Mouse (Mus musculus): Measurements from ENCODE around the gene Ifngr2. TPM values are rescaled to one million over a fixed set of nuclear protein-coding genes. Genes with fewer than 3 reads are reported as not detected.
A peak's percentile ranks its signal among the peaks of the same experiment; 100 is the strongest.
"Not testable (repeated sequence)": the region's sequence is repeated elsewhere in the genome, so short reads cannot be mapped to it uniquely, and the experiment has no call there.

Gene Ifngr2
- 10 to 100 TPM; 20.2 to 27.6 TPM for total RNA-seq (2021)
- long read RNA-seq, experiment 1, transcript Ifngr2-201 (7 exons, 3,708 nt), result major isoform, 46 of 48 reads
- long read RNA-seq, experiment 1, partial matches to known transcripts, result 1 of 48 reads
- long read RNA-seq, experiment 1, other reads (novel, unspliced or antisense), result 1 of 48 reads
- long read RNA-seq, experiment 2, transcript Ifngr2-201 (7 exons, 3,708 nt), result major isoform, 93 of 102 reads
- long read RNA-seq, experiment 2, partial matches to known transcripts, result 7 of 102 reads
- long read RNA-seq, experiment 2, other reads (novel, unspliced or antisense), result 2 of 102 reads

- peak; percentile 75 for DNase-seq (ENCODE audit: low spot score in 2 of 2)
Measured at GRCm38 (mm10) chr16:91546836-91547741, at the start of gene Ifngr2. Ifngr2 (plus strand) TSS chr16:91547072.

GRCm38 (mm10) chr16:91498041-91498440 lies 48.8 kb upstream of the Ifngr2 start:
- DNase-seq (ENCODE audit: low spot score in 2 of 2), result no peak

GRCm38 (mm10) chr16:91504701-91505100 lies 42.2 kb upstream of the Ifngr2 start:
- no peak for DNase-seq (ENCODE audit: low spot score in 2 of 2)

GRCm38 (mm10) chr16:91505116-91505601 lies 41.7 kb upstream of the Ifngr2 start:
- no peak for DNase-seq (ENCODE audit: low spot score in 2 of 2)

- DNase-seq (ENCODE audit: low spot score in 2 of 2), result no peak
Measured at GRCm38 (mm10) chr16:91506396-91506795, 40.5 kb upstream of the Ifngr2 start.

- peak; percentile 80 to 83 for DNase-seq (ENCODE audit: low spot score in 2 of 2)
Measured at GRCm38 (mm10) chr16:91512161-91512787, 34.6 kb upstream of the Ifngr2 start.

GRCm38 (mm10) chr16:91513099-91513498 lies 33.8 kb upstream of the Ifngr2 start:
- DNase-seq (ENCODE audit: low spot score in 2 of 2), result no peak

GRCm38 (mm10) chr16:91517020-91517419 lies 29.9 kb upstream of the Ifngr2 start:
- DNase-seq (ENCODE audit: low spot score in 2 of 2), result no peak

GRCm38 (mm10) chr16:91522040-91522439 lies 24.8 kb upstream of the Ifngr2 start:
- DNase-seq (ENCODE audit: low spot score in 2 of 2), result no peak

- DNase-seq (ENCODE audit: low spot score in 2 of 2), result peak in 1 of 2 experiments; percentile 56
Measured at GRCm38 (mm10) chr16:91522479-91523309, 24.2 kb upstream of the Ifngr2 start.

- no peak for DNase-seq (ENCODE audit: low spot score in 2 of 2)
Measured at GRCm38 (mm10) chr16:91524206-91524605, 22.7 kb upstream of the Ifngr2 start.

- no peak for DNase-seq (ENCODE audit: low spot score in 2 of 2)
Measured at GRCm38 (mm10) chr16:91526274-91526673, 20.6 kb upstream of the Ifngr2 start.

GRCm38 (mm10) chr16:91527051-91527450 lies 19.8 kb upstream of the Ifngr2 start:
- DNase-seq (ENCODE audit: low spot score in 2 of 2), result no peak

- DNase-seq (ENCODE audit: low spot score in 2 of 2), result no peak
Measured at GRCm38 (mm10) chr16:91527500-91527899, 19.4 kb upstream of the Ifngr2 start.

GRCm38 (mm10) chr16:91528578-91528977 lies 18.3 kb upstream of the Ifngr2 start:
- no peak for DNase-seq (ENCODE audit: low spot score in 2 of 2)

- not testable (repeated sequence) for DNase-seq (ENCODE audit: low spot score in 2 of 2)
Measured at GRCm38 (mm10) chr16:91530830-91531229, 16.0 kb upstream of the Ifngr2 start.

- DNase-seq (ENCODE audit: low spot score in 2 of 2), result no peak
Measured at GRCm38 (mm10) chr16:91531856-91532255, 15.0 kb upstream of the Ifngr2 start.

GRCm38 (mm10) chr16:91532429-91532828 lies 14.4 kb upstream of the Ifngr2 start:
- no peak for DNase-seq (ENCODE audit: low spot score in 2 of 2)

- no peak for DNase-seq (ENCODE audit: low spot score in 2 of 2)
Measured at GRCm38 (mm10) chr16:91533097-91534001, 13.5 kb upstream of the Ifngr2 start.
